Mouse (Mus musculus) gastrocnemius, postnatal 25 days (tissue): ENCODE measurements around the gene Epor. TPM values are rescaled to one million over a fixed set of nuclear protein-coding genes. Genes with fewer than 3 reads are reported as not detected.

ENCODE experiments used
- total RNA-seq, 2 experiments: library from RNA; stranded (reverse); gene quantifications; 1 replicate in 1 of 2; 2 replicates in 1 of 2; pipeline ENCODE4 v1.2.3; 2021

Epor gene
- total RNA-seq, 2 experiments from 2014 or later: 0.20 to 0.59 TPM

Other genes with a start within 250 kb of the Epor start
- gene Ldlr, start 240.0 kb downstream of the Epor start, total RNA-seq: 1 to 10 TPM; 4.1 to 5.3 TPM
- gene Spc24, start 203.2 kb downstream of the Epor start, total RNA-seq: 1 to 10 TPM in 1 of 2 experiments, under 1 TPM in 1; 0.77 to 2.2 TPM
- 10 to 100 TPM; 14.3 to 17.5 TPM for gene Kank2, start 164.8 kb downstream of the Epor start, total RNA-seq
- under 1 TPM in 1 of 2 experiments, not detected in 1; 0.43 TPM for gene Angptl8, start 128.0 kb downstream of the Epor start, total RNA-seq
- gene Dock6, start 110.9 kb downstream of the Epor start, total RNA-seq: 10 to 100 TPM; 10.7 to 14.7 TPM
- 1 to 10 TPM; 3.4 to 6.0 TPM for gene Rab3d, start 45.3 kb downstream of the Epor start, total RNA-seq
- under 1 TPM; 0.38 to 0.51 TPM for gene Ccdc159, start 36.0 kb downstream of the Epor start, total RNA-seq
- 10 to 100 TPM in 1 of 2 experiments, 1 to 10 TPM in 1; 8.6 to 14.6 TPM for gene Tmem205, start 36.0 kb downstream of the Epor start, total RNA-seq
- gene Plppr2, start 26.5 kb downstream of the Epor start, total RNA-seq: under 1 TPM; 0.56 to 0.83 TPM
- 1 to 10 TPM; 1.6 to 2.7 TPM for gene Swsap1, start 7.8 kb downstream of the Epor start, total RNA-seq
- under 1 TPM; 0.33 to 0.83 TPM for gene Rgl3, start 25.9 kb upstream of the Epor start, total RNA-seq
- gene Ccdc151, start 39.1 kb upstream of the Epor start, total RNA-seq: not detected
- gene Prkcsh, start 39.3 kb upstream of the Epor start, total RNA-seq: 10 to 100 TPM; 24.1 to 35.3 TPM
- gene Elavl3, start 88.5 kb upstream of the Epor start, total RNA-seq: under 1 TPM in 1 of 2 experiments, not detected in 1; 0.11 TPM
- gene Gm49318, start 107.8 kb upstream of the Epor start, total RNA-seq: not detected
- 1 to 10 TPM; 2.5 to 2.6 TPM for gene Zfp653, start 107.9 kb upstream of the Epor start, total RNA-seq
- gene Ecsit, start 121.9 kb upstream of the Epor start, total RNA-seq: 10 to 100 TPM; 79.5 to 83.6 TPM
- gene Cnn1, start 135.7 kb upstream of the Epor start, total RNA-seq: 1 to 10 TPM; 4.2 to 8.1 TPM
- 10 to 100 TPM; 36.5 to 38.9 TPM for gene Elof1, start 153.7 kb upstream of the Epor start, total RNA-seq
- gene Acp5, start 172.2 kb upstream of the Epor start, total RNA-seq: 1 to 10 TPM in 1 of 2 experiments, under 1 TPM in 1; 0.77 to 8.8 TPM
- gene Pigyl, start 193.3 kb upstream of the Epor start, total RNA-seq: 10 to 100 TPM; 30.9 to 31.9 TPM
- under 1 TPM in 1 of 2 experiments, not detected in 1; 0.11 TPM for gene Zfp872, start 224.6 kb upstream of the Epor start, total RNA-seq